Mouse (Mus musculus) CH12.LX (cell line): ENCODE results near the gene Dpep3.

Source experiments
- CTCF ChIP-seq, 2 experiments: IDR thresholded peaks in 1 of 2; conservative IDR thresholded peaks in 1 of 2; 2 replicates each; pipeline ENCODE4 v1.5.1; 2011 to 2012; ENCODE audit warnings: low read depth in 2 of 2, low read length in 2 of 2, improper control_type of control experiment in 1 of 2, inconsistent platforms in 1 of 2, mild to moderate bottlenecking in 1 of 2, moderate library complexity in 1 of 2
- E2F4 ChIP-seq: IDR thresholded peaks from 2 replicates; pipeline ENCODE4 v1.6.1; 2011; ENCODE audit warnings: low read depth, low read length, improper control_type of control experiment; ENCODE audit not compliant: insufficient replicate concordance
- EP300 ChIP-seq: IDR thresholded peaks from 2 replicates; pipeline ENCODE4 v1.6.1; 2011; ENCODE audit warnings: low read length, improper control_type of control experiment
- GABPA ChIP-seq: IDR thresholded peaks from 2 replicates; pipeline ENCODE4 v1.6.1; 2012; ENCODE audit warnings: low read depth, low read length, improper control_type of control experiment, inconsistent platforms; ENCODE audit not compliant: insufficient replicate concordance
- MAX ChIP-seq: IDR thresholded peaks from 2 replicates; pipeline ENCODE4 v1.6.1; 2011; ENCODE audit warnings: low read length, improper control_type of control experiment
- MXI1 ChIP-seq: IDR thresholded peaks from 2 replicates; pipeline ENCODE4 v1.6.1; 2011; ENCODE audit warnings: mild to moderate bottlenecking, low read depth, low read length, improper control_type of control experiment
- NRF1 ChIP-seq: IDR thresholded peaks from 2 replicates; pipeline ENCODE4 v1.6.1; 2014; ENCODE audit warnings: low read depth, mild to moderate bottlenecking, inconsistent platforms, low read length, improper control_type of control experiment, moderate library complexity
- POLR2A ChIP-seq: IDR thresholded peaks from 2 replicates; pipeline ENCODE4 v1.6.1; 2011; ENCODE audit warnings: low read depth, mild to moderate bottlenecking, improper control_type of control experiment, low read length

- no peak for TF ChIP-seq POLR2A
- TF ChIP-seq CTCF (conservative IDR thresholded peaks at IDR 0.05 in 1 of 2, IDR thresholded peaks at IDR 0.05 in 1 of 2; ENCODE audit: low read depth in 2 of 2, low read length in 2 of 2) = no peak
- TF ChIP-seq NRF1 = no peak
- TF ChIP-seq MAX = no peak
- no peak for TF ChIP-seq EP300
- no peak for TF ChIP-seq GABPA
- no peak for TF ChIP-seq MXI1
- TF ChIP-seq E2F4 = no peak
Observed at GRCm38 (mm10) chr8:105933762-105934161, 45.5 kb downstream of the Dpep3 start, which contains the start of gene Ctrl.
